In genomic region chr2:5454830-5455229, GRCm38 (mm10) we compare ENCODE assay signal across 25 mouse cellular contexts.
DNase-seq lines count a peak whose midpoint lies in the region; ATAC-seq and TF ChIP-seq lines count a peak whose summit lies in the region.
"Had no signal": no experiment of that assay in that cellular context is flagged by ENCODE, and none has a peak within 500 bp of the region (broad histone marks: within the 10 kb centered on the region; RNA-seq: fewer than 3 reads in every experiment).

No protein-coding gene starts in this region.

- H3K27ac ChIP-seq in intestine, embryonic 15.5 days = 0 out of 2 replicates have a peak overlapping the region, but pooled peaks have one; percentile 4
- no peak overlapping the region for H3K27ac ChIP-seq in intestine, postnatal 0 days (ENCODE audit: low read depth, low read length)
- no peak overlapping the region for H3K27ac ChIP-seq in lung, postnatal 0 days (ENCODE audit: low read length)
- H3K27ac ChIP-seq: forebrain, embryonic 10.5 days; gastrocnemius, adult 2 months; heart, embryonic 15.5 days; limb, embryonic 12.5 days; midbrain, embryonic 15.5 days; neural tube, embryonic 13.5 days had no signal

- H3K4me1 ChIP-seq in intestine, embryonic 15.5 days (replicated peaks) = peaks cover 13% of the 10 kb centered on the region
- H3K4me1 ChIP-seq in intestine, postnatal 0 days (replicated peaks; ENCODE audit: control insufficient read depth, insufficient read depth, low read length) = peaks cover 19% of the 10 kb centered on the region
- no peaks in the 10 kb centered on the region for H3K4me1 ChIP-seq in lung, postnatal 0 days (ENCODE audit: insufficient read depth, low read depth, low read length)
- H3K4me1 ChIP-seq: forebrain, embryonic 10.5 days; midbrain, embryonic 15.5 days; neural tube, embryonic 13.5 days had no signal

- TF ChIP-seq EP300 in lung, postnatal 0 days (IDR thresholded peaks at IDR 0.05) = no peak

- DNase-seq in layer of hippocampus, adult 9-11 months = peak; percentile 48
- no peak for DNase-seq in layer of hippocampus, adult 11-12 months (ENCODE audit: low spot score)
- DNase-seq in lung, postnatal 0 days (ENCODE audit: low spot score) = peak; percentile 74
- DNase-seq in lung, postnatal 36 days = peak; percentile 10
- DNase-seq in spleen, postnatal 4 days (ENCODE audit: low spot score in 2 of 2) = no peak
- DNase-seq: adrenal gland, adult 2 months; B cell, adult 2 months; cerebellum, adult 11 months; cerebellum, adult 9-11 months; gastrocnemius, adult 2 months; kidney, adult 2 months; liver, postnatal 0 days had no signal

- no peak overlapping the region for H3K4me2 ChIP-seq in intestine, embryonic 15.5 days (replicated peaks)
- no peak overlapping the region for H3K4me2 ChIP-seq in intestine, postnatal 0 days (replicated peaks; ENCODE audit: low read depth)
- no peak overlapping the region for H3K4me2 ChIP-seq in lung, postnatal 0 days (replicated peaks; ENCODE audit: low read depth, low read length)
- H3K4me2 ChIP-seq: heart, embryonic 15.5 days; limb, embryonic 12.5 days; liver, embryonic 11.5 days; midbrain, embryonic 15.5 days; neural tube, embryonic 13.5 days had no signal

- no peak overlapping the region for H3K4me3 ChIP-seq in intestine, embryonic 15.5 days (replicated peaks)
- H3K4me3 ChIP-seq in intestine, postnatal 0 days (ENCODE audit: low read depth, low read length) = no peak overlapping the region
- no peak overlapping the region for H3K4me3 ChIP-seq in lung, postnatal 0 days (ENCODE audit: low read depth, low read length)
- H3K4me3 ChIP-seq: forebrain, embryonic 10.5 days; gastrocnemius, adult 2 months; heart, embryonic 15.5 days; limb, embryonic 12.5 days; midbrain, embryonic 15.5 days; myocyte; neural tube, embryonic 13.5 days had no signal

- ATAC-seq in intestine, embryonic 15.5 days = no peak
- ATAC-seq in intestine, postnatal 0 days = no peak
- ATAC-seq in lung, postnatal 0 days = peak; percentile 71
- ATAC-seq in megakaryocyte, adult 5-6 weeks (ENCODE audit: poor library complexity, severe bottlenecking) = no peak
- ATAC-seq: hindbrain, embryonic 16.5 days; liver, postnatal 0 days; midbrain, embryonic 15.5 days had no signal

- H3K27me3 ChIP-seq in intestine, embryonic 15.5 days (replicated peaks) = no peaks in the 10 kb centered on the region
- no peaks in the 10 kb centered on the region for H3K27me3 ChIP-seq in intestine, postnatal 0 days (replicated peaks; ENCODE audit: control insufficient read depth, insufficient read depth, low read length)
- no peaks in the 10 kb centered on the region for H3K27me3 ChIP-seq in lung, postnatal 0 days (replicated peaks; ENCODE audit: insufficient read depth, low read length)
- H3K27me3 ChIP-seq: CH12.LX; heart, embryonic 15.5 days; limb, embryonic 12.5 days; midbrain, embryonic 15.5 days; neural tube, embryonic 13.5 days had no signal

- no peaks in the 10 kb centered on the region for H3K9me3 ChIP-seq in intestine, embryonic 15.5 days
- no peaks in the 10 kb centered on the region for H3K9me3 ChIP-seq in intestine, postnatal 0 days (ENCODE audit: control insufficient read depth)
- no peaks in the 10 kb centered on the region for H3K9me3 ChIP-seq in lung, postnatal 0 days (ENCODE audit: low read length)
- H3K9me3 ChIP-seq: forebrain, embryonic 10.5 days; G1E; heart, embryonic 15.5 days; limb, embryonic 12.5 days; midbrain, embryonic 15.5 days; neural tube, embryonic 13.5 days had no signal

- H3K9ac ChIP-seq in intestine, embryonic 15.5 days = no peak overlapping the region
- no peak overlapping the region for H3K9ac ChIP-seq in intestine, postnatal 0 days (ENCODE audit: low read depth, low read length)
- no peak overlapping the region for H3K9ac ChIP-seq in lung, postnatal 0 days (replicated peaks; ENCODE audit: low read depth)
- H3K9ac ChIP-seq: heart, embryonic 15.5 days; limb, embryonic 12.5 days; liver, postnatal 0 days; midbrain, embryonic 15.5 days; neural tube, embryonic 13.5 days had no signal

- WGBS in intestine, embryonic 15.5 days = 50% methylated on average over 9 of the region's 9 CpGs
- 64% methylated on average over 9 of the region's 9 CpGs for WGBS in intestine, postnatal 0 days
- 52% methylated on average over 9 of the region's 9 CpGs for WGBS in lung, postnatal 0 days

- TF ChIP-seq CTCF in intestine, postnatal 0 days (IDR thresholded peaks at IDR 0.05; ENCODE audit: low read depth) = no peak
- no peak for TF ChIP-seq CTCF in lung, postnatal 0 days (IDR thresholded peaks at IDR 0.05)

- no peaks in the 10 kb centered on the region for H3K36me3 ChIP-seq in intestine, embryonic 15.5 days
- H3K36me3 ChIP-seq in intestine, postnatal 0 days (ENCODE audit: control insufficient read depth, insufficient read depth) = no peaks in the 10 kb centered on the region
- no peaks in the 10 kb centered on the region for H3K36me3 ChIP-seq in lung, postnatal 0 days (ENCODE audit: insufficient read depth, low read length)
- H3K36me3 ChIP-seq: forebrain, embryonic 10.5 days; G1E; heart, embryonic 15.5 days; limb, embryonic 12.5 days; midbrain, embryonic 15.5 days; neural tube, embryonic 13.5 days had no signal

Comparison
In these comparisons a context has a peak if more than half of its experiments do, and no peak if none do; other contexts are left out.
1. DNase-seq: peak in layer of hippocampus, adult 9-11 months (single experiment), lung, postnatal 0 days (single experiment) and lung, postnatal 36 days (single experiment); none in layer of hippocampus, adult 11-12 months (single experiment) and spleen, postnatal 4 days (0 of 2).